Mouse (Mus musculus): Measurements from ENCODE around the gene Cdkn1c. TPM values are rescaled to one million over a fixed set of nuclear protein-coding genes. Genes with fewer than 3 reads are reported as not detected.
A peak's percentile ranks its signal among the peaks of the same experiment; 100 is the strongest.

Gene Cdkn1c
- total RNA-seq, 2 experiments from 2014 or later, result 6.8 to 8.7 TPM

DNA sequence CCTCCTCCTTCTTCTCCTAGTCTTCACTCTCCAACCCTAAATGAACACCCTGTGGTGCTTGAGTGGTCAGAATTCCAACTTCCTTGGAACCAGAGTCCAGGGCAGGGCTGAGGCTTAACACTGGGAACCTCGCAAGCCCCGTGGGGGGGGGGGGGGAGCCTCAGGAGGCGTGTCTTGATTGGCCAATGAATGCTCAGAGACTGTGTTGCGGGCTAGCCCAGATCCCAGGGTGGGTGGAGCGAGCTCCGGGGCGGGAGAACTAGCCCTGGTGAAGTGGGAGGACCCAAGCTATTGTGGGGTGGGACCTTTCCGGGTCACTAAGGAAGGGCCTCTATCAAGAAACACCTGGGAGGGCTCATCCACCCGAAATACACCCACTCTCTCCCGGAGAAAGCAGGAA, 14.0 kb upstream of the Cdkn1c start:
- no peak for DNase-seq (ENCODE audit: extremely low spot score in 1 of 2, low spot score in 1 of 2)

DNA sequence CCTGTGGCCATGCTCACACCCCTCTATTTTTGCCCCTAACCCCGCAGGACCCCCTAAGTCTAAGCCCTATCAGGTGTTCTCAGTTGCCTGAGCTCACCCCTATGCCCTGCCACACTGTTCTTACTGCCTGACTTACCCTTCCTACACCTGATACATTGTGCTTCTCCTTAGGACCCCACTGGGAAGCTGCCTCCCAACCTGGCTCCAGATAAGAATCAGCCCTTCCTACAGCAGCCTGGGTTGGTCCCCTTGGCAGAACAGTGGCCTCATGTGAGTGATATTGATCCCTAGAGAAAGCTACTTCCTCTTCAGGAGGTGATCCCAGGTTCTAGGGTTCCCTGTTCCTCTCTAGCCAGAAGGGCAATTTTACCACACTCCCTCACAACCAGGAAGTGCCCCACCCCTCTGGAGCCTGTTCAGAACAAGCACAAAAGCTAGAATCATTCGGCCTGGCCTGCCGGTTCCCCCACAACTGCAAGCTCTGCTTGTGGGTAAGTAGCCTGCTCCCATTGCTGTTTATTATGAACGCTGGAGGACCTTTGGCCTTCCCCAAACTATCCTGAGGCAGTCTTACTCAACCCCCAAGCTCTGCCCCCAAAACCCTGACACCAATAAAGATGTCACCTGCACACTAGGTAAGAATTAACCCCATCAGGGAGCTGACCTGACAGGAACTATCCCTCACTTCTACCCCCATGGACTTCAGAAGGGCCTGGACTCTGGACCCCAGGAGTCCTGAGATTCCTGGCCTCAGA, 12.7 kb upstream of the Cdkn1c start, which contains the start of gene Slc22a18:
Gene Slc22a18 (plus strand): TSS at position 390 of the 755 bp plus-strand sequence.
- no peak for DNase-seq (ENCODE audit: extremely low spot score in 1 of 2, low spot score in 1 of 2)

DNA sequence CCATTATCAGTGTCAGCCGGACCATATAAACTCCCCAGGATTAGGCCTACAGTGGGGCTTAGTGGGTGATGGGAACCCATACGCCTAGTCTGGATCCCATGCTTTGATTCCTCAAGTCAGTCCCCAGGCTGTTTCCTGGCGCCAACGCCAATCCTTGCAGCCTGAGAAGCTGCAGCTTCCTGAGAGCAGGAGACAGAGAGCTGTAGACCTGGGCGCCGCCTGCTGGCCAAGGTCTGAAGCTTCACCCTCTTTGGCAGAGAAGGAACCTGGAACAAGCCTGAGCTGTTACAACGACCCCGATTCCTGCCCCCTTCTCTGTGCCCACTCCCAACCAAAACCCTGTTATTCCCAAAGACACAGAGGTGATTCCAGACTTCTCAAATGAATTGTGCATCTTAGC, 9.1 kb upstream of the Cdkn1c start:
- peak; percentile 49 to 84 for DNase-seq (ENCODE audit: extremely low spot score in 1 of 2, low spot score in 1 of 2)

DNA sequence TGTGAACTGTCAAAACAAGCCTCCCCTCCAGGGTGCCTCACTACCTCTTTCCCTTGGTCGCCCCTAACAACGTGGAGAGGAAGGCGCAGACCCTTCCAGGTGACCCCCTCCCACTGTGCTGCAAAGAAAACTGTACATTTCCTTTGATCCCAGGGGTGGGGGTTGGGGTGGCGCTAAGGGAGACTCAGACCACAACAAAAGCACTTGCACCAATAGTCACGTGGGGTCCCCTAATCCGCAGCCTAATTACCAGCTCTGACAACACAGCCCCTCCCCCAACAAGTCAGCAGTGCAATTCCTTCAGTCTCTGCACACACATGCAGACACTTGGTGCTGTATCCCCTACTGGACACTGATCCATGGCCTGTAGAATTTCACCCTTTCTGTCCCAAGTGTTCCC, 6.9 kb upstream of the Cdkn1c start:
- no peak for DNase-seq (ENCODE audit: extremely low spot score in 1 of 2, low spot score in 1 of 2)

DNA sequence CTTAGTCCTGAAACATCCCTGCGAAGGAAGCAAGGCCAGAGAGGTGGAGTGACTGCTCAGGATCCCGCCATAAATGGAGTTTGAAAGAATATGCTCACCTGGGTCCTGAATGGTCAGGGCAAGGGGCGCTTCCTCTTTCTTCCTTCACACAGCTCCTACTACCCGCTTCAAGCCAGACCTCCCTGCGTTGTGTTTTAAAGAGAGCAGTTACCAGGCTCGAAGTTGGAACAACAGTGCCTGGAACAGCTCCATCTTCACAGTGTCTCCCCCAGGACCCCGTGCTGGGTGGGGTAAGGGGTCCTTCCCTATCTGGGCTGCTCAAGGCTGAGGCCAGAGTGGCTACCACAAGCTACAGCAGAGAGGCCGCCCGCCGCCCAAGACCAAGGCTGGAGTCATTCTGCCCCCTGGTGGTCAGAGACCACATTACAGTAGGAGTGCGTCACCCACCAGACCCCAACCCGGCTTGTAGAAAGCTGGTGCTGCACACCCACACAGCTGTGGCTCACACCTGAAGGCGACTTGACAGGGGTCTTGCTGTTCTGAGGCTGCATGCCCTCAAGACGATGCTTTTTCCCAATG, 5.3 kb upstream of the Cdkn1c start:
- DNase-seq (ENCODE audit: extremely low spot score in 1 of 2, low spot score in 1 of 2), result peak; percentile 91 to 94

DNA sequence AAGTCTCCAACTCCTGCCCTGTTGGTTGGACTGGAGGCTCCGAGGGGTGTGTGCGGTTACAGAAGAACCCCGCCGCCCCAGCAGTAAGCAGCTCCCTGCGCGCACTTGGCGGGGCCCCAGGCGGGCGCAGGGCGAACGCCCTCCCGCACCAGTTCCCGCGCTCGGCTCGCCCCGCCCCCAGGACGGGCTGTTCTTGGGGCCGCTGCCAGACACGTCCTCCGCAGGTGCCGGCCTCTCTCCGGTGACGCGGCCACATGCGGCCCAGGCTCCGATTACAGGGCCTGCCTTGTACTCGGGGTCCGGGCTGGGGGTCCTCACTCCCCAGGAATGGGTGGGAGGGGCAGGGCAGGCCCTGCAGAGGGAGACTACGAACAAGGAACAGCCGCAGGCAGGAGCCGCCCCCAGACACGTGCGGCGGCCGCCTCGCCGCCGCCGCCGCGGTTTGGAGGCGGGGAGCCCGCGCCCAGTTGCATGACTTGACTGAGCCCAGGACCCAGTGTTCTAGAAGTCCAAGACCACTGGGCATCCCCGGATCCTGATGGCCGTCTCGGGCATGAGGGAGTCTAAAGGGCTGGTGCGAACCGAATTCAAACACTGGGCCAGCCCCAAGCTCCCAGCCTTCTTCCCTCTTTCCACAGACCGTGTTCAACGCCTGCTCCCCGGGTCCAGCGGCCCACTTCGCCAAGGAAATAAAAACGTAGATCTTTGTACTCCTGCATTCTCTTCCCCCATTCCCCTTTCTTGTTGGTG, 4.1 kb upstream of the Cdkn1c start:
- DNase-seq (ENCODE audit: extremely low spot score in 1 of 2, low spot score in 1 of 2), result no peak

DNA sequence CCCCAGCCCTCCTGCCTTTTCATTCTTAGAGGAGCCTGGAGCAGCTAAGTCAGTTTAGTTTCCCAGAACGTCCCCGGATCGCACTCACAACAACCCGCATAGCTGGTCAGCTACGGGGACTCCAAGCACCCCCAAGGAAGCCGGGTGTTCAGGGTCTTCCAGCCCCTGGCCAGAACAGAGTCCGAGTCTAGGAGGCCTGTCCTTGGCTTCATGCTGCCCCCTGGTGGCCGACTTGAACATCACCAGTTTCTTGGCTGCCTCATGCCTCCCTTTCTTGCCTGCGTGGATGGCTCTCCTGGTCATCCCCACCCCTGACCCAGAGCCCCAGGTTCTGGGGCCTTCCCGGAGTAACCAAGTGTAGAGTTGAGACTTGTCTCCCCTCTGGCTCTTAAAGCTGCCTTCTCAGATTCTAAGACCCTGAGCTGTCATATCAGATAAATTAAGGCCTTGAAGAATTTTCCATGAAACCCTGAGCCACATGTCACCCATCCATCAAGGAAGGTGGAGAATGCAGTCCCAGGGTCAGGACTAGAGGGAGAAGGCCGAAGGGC, 3.1 kb upstream of the Cdkn1c start:
- DNase-seq (ENCODE audit: extremely low spot score in 1 of 2, low spot score in 1 of 2), result peak; percentile 77 to 91

DNA sequence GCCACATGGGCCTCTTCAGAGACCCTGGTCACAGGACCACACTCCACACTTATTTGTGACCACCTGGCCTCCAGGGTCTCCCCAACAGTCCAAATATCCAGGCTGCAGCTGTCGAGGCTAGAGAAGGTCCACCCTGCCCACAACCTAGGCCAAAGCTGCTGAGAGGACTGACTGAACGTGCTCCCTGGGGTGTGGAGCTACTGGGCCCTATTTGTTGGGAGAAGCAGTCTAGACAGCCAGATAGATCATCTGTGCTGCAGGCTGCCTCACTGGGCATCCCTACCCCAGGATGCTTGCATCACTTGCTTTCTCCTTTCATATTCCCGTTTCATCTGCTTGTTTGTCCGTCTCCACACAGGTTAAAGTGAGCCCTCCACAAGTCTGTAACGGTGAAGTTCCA, 1.7 kb upstream of the Cdkn1c start:
- no peak for DNase-seq (ENCODE audit: extremely low spot score in 1 of 2, low spot score in 1 of 2)

DNA sequence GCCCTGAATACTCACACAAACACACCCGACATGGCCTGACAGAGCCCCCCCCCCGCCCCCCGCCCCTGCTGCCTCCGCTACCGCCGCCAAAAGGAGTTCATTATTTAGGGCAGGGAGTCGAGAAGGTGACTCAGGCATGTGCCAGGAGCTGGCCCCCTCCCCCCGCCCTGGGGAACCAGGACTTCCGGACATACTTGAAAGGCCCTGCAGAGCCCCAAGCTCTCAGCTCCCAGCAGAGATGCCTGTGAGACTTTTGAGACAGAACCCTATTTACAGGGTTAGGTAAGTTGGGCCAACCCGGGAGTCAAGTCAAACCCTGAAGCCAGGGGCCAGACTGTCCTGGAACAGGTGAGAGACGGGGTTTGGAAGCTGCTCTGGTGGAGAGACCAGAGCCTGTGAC, 1.1 kb upstream of the Cdkn1c start:
- DNase-seq (ENCODE audit: extremely low spot score in 1 of 2, low spot score in 1 of 2), result no peak

DNA sequence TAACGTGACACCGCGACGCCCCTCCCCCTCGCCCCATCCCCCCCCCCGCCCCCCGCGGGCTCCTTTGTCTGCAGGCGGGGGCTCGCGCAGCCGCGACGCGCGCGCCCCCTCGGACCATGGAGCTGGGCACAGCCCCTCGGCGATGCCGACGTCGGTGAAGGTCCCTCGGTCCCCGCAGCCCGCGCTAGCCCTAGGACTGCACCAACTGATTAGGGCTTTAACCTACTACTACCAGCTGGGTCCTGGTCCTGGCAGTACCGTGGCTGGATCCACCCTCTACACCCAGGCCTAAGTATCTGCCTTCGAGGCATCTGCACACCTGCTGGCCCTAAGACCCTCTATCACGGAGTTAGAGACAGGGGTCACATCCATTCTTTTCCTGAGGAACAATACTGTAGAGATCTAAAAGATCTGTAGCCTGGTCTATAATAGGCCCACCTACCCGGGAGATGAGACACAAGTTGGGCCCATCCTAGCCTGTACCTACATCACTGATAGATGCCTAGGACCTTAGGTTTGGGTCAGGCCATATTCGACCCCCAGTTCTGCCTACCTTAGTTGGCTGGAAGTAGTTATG, 532 bp upstream of the Cdkn1c start:
- no peak for DNase-seq (ENCODE audit: extremely low spot score in 1 of 2, low spot score in 1 of 2)

DNA sequence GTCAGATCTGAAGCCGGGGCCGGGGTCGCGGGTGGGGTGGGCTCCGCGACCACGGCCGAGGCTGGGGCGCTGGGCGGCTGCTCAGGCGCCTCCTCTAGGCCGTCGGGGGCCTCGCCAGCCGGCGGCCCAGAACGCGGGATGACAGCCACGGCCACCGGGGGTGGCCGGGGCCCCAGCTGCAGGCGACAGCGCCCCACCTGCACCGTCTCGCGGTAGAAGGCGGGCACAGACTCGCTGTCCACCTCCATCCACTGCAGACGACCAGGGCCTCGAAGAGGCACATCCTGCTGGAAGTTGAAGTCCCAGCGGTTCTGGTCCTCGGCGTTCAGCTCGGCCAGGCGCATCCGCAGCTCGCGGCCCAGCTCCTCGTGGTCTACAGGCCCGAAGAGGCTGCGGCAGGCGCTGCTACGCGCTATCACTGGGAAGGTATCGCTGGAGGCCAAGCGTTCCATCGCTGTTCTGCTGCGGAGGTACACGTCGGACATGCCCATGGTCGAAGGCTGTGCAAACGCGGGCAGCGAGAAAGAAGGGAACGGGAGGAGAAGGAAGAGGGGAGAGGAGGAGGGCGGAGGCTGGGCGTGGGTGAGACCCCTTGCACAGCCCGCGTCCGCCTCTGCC, 524 bp downstream of the Cdkn1c start:
- no peak for DNase-seq (ENCODE audit: extremely low spot score in 1 of 2, low spot score in 1 of 2)

DNA sequence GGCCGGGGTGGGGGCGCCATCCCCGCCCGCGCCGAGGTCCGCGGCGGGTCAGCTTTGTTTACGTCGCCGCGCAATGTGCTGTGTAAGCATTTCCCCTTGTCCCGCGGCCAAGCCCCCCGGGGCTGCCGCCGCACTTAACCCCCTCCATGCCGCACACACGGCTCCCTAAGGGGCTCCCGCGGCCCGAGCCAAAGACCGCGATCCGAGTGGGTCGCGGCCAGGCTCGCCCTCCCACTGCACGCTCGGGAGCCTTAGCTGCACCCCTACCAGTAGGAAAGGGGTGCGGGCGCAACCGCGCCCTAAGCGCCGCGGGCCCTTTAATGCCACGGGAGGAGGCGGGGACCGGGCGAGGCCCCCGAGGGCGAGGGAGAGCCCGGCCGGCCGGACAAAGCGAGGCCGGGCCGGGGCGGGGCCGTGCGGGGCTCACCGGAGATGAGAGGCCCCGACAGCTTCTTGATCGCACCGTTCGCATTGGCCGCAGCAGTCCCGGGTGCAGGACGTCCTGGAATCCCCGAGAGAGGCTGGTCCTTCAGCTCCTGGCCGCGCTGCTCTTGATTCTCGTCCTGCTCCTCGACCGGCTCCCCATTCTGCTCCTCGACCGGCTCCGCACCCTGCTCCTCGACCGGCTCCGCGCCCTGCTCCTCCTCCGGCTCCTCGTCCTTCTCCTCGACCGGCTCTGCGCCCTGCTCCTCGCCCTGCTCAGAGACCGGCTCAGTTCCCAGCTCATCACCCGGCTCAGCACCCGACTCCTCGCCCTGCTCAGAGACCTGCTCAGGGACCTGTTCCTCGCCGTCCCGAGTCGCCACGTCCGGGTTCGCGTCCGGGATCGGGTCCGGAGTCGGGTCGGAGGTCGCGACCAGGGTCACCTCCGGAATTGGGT, 1.3 kb downstream of the Cdkn1c start:
- DNase-seq (ENCODE audit: extremely low spot score in 1 of 2, low spot score in 1 of 2), result no peak

DNA sequence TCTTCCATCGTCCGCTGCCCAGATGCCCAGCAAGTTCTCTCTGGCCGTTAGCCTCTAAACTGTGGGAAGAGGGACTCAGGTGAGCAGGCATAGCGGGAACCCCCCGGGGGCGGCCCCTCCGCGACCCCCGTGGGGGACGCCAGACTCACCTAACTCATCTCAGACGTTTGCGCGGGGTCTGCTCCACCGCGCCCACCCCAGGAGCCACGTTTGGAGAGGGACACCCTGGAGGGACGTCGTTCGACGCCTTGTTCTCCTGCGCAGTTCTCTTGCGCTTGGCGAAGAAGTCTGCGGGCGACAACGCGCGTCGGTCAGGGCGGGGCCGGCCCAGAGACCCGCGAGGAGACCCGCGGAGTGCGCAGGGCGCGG, 1.9 kb downstream of the Cdkn1c start:
- DNase-seq (ENCODE audit: extremely low spot score in 1 of 2, low spot score in 1 of 2), result no peak

DNA sequence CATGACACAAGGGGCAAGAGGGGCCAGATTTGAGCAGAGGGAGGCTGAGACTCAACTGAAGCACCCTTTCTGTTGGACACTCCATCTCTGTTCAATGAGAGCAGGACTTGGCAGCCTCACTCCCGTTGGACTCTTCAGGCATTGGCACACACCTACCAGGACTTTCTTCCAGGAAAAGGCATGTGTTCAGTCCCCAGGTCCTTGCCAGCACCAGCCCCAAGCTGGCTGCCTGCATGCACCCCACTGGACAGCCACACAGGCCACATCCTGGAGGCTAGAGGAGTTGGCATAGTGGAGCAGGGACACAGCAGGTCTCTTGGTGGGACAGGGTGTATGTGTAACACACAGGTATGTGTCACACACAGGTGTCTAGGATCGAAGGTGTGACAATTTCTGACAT, 13.7 kb downstream of the Cdkn1c start:
- DNase-seq (ENCODE audit: extremely low spot score in 1 of 2, low spot score in 1 of 2), result no peak

DNA sequence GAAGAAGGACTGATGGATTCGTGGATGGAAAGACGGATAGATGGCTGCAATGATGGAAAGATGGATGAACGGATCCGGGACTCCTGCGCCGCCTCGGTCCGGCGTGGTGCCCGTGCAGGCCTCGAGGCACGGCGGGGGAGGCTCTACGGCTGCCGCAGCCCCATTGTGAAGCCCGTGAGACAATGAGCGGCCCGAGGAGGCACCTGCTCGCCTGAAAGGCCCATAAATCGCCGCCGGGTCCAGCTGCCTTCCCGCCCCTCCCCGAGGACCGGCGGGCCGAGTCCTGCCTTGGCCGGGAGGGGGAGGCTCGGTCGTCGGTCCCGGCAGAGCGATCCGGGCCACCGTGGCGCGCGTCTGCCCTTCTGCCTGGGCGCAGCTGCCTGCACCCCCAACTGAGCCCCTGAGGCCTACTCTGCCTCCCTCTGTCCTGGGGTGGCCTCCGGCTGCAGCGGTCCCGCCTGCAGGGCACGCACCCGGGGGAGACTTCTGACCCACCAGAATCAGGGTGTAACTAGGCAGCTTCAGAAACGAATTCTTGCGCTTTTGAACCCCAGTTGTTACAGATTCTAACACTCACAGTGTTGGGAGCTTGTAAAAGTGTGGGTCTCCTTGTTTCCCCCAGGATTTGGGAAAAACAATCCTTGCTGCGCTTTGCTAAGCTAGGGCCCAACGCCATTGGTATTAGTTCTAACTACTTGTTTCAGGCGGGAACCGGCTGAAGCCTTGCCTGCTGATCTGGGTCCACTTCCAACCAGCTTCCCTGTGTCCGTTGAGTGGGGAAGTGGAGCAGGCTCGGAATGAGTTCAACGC, 15.0 kb downstream of the Cdkn1c start:
- no peak for DNase-seq (ENCODE audit: extremely low spot score in 1 of 2, low spot score in 1 of 2)

DNA sequence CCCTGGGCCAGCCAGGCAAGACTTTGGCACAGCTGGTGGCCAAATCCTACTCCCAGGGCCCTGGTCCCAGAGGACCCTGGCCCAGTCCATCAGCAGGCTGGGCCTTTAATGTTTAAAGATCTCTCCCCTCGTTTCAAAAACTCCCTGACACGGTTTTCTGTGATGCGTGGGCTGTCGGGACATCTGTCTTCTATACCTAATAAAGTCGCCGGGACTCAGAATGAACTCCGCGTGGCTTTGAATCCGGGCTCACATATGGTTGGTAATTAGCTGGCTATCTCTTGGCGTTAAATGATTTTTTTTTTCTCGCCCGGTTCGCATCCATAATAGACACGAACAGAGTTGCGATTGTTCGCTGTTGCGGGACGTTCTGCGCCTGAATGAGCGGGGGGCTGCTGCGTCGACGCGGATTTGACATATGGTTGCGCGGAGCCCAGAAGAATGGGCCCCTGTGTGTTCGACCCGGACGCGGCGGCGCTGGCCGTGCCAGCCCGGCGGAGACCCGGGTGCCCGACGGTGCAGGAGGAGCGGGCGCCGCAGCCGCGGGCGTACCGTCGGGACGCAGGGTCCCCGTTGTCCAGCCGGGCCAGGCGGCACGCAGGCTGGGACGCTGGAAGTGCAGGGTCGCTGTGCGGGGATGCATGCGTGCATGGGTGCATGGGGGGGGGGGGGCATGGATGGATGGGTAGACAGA, 15.7 kb downstream of the Cdkn1c start:
- DNase-seq (ENCODE audit: extremely low spot score in 1 of 2, low spot score in 1 of 2), result no peak

DNA sequence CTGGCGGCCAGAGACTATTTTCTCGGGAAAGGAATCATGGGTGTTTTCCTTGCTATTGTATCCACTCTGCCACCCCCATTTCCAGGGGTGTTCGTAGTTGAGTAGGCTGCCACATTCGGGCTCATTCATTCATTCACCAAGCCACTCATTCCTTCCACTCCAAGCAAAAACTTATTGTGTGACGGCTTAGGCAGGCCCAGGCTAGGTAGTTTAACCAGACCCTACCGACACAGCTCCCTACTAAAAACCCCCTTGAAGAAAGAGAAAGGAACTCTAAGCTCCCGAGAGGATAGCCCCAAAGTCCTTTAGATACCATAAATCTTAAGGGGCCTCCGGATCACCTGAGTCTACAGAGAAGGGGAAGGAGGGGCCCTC, 16.3 kb downstream of the Cdkn1c start:
- DNase-seq (ENCODE audit: extremely low spot score in 1 of 2, low spot score in 1 of 2), result no peak

DNA sequence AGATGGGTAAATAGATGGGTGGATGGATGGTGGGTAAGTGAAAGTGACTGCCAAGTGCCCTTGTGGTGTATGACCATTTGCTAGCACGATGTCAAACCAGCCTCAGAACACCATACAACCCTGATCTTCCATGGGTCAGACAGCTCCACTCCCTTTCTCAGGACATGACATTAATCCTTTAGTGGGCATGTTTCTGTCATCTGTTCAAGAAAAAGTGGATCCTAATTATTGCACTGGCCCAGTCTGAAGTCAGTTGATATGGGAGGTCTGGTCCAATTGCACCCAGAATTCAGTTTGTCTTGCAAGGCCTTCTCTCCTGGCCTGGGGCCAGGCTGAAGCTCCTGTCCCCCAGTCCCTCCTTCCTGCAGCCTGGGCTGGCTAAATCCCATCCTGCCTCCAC, 21.9 kb downstream of the Cdkn1c start:
- no peak for DNase-seq (ENCODE audit: extremely low spot score in 1 of 2, low spot score in 1 of 2)
